Mouse (Mus musculus) heart, adult 18-20 months (tissue): ENCODE data around the gene Vmn1r10. TPM values are rescaled to one million over a fixed set of nuclear protein-coding genes. Genes with fewer than 3 reads are reported as not detected.

Experiments
- DNase-seq, 2 experiments: peaks; one replicate each; pipeline ENCODE4 v3.0.0; 2021 to 2022; ENCODE audit warnings: mixed read lengths in 1 of 2
- long read RNA-seq, 2 experiments: library from polyadenylated mRNA; stranded (forward); transcript quantifications; one replicate each; pipeline ENCODE4 v2.0.0; 2021
- total RNA-seq, 2 experiments: library from RNA; stranded (reverse); gene quantifications; 2 replicates each; pipeline ENCODE4 v1.2.3; 2021

Vmn1r10 gene
- total RNA-seq, result not detected
- long read RNA-seq, experiment 1, result 0 reads
- long read RNA-seq, experiment 2, result 0 reads

GRCm38 (mm10) chr6:57109154-57109553, at the start of gene Vmn1r10:
TSS of gene Vmn1r10 (plus strand) at chr6:57109454.
- DNase-seq, result no peak

GRCm38 (mm10) chr6:57063730-57064129, 45.5 kb upstream of the Vmn1r10 start:
- DNase-seq, result peak; percentile 2 to 14

GRCm38 (mm10) chr6:57066487-57066886, 42.8 kb upstream of the Vmn1r10 start, which contains the start of gene Vmn1r9:
TSS of gene Vmn1r9 (plus strand) at chr6:57066787.
- DNase-seq, result no peak

GRCm38 (mm10) chr6:57106358-57106757, 2.9 kb upstream of the Vmn1r10 start:
- no peak for DNase-seq

GRCm38 (mm10) chr6:57133155-57133554, 23.9 kb downstream of the Vmn1r10 start, which contains the start of gene Vmn1r11:
TSS of gene Vmn1r11 (plus strand) at chr6:57133455.
- no peak for DNase-seq

- DNase-seq, result no peak
Observed at GRCm38 (mm10) chr6:57156619-57157018, 47.4 kb downstream of the Vmn1r10 start, which contains the start of gene Vmn1r12. TSS of gene Vmn1r12 (plus strand) at chr6:57156919.

Other genes with a start within 250 kb of the Vmn1r10 start
- 10 to 100 TPM; 77.4 to 91.0 TPM for gene Nt5c3, start 185.5 kb upstream of the Vmn1r10 start, total RNA-seq
- gene Vmn1r4, start 185.4 kb upstream of the Vmn1r10 start, total RNA-seq, result under 1 TPM in 1 of 2 experiments, not detected in 1; 0.18 TPM
- gene Vmn1r5, start 139.2 kb upstream of the Vmn1r10 start, total RNA-seq, result not detected
- not detected for gene Vmn1r6, start 112.2 kb upstream of the Vmn1r10 start, total RNA-seq
- not detected for gene Vmn1r7, start 84.1 kb upstream of the Vmn1r10 start, total RNA-seq
- gene Vmn1r8, start 77.2 kb upstream of the Vmn1r10 start, total RNA-seq, result not detected
- not detected for gene Vmn1r9, start 42.7 kb upstream of the Vmn1r10 start, total RNA-seq
- not detected for gene Vmn1r11, start 24.0 kb downstream of the Vmn1r10 start, total RNA-seq
- gene Vmn1r12, start 47.5 kb downstream of the Vmn1r10 start, total RNA-seq, result not detected
- not detected for gene Vmn1r13, start 93.8 kb downstream of the Vmn1r10 start, total RNA-seq
- not detected for gene Vmn1r14, start 122.2 kb downstream of the Vmn1r10 start, total RNA-seq
- not detected for gene Vmn1r15, start 148.5 kb downstream of the Vmn1r10 start, total RNA-seq
- gene Vmn1r16, start 220.0 kb downstream of the Vmn1r10 start, total RNA-seq, result not detected